Mouse (Mus musculus) heart, embryonic 11.5 days (tissue): Measurements from ENCODE around the gene Pard6b. TPM values are rescaled to one million over a fixed set of nuclear protein-coding genes. Genes with fewer than 3 reads are reported as not detected.

ENCODE experiments used
- ATAC-seq: fragments of 200-750 bp; cut with Nextera tagmentation; replicated peaks from 2 replicates; pipeline ENCODE4 v1.8.0; 2017; ENCODE audit warnings: moderate library complexity; ENCODE audit not compliant: insufficient number of reproducible peaks, low FRiP score, low TSS enrichment
- H3K27ac ChIP-seq: fragments of 300-500 bp; sonication (generic); 2 replicates; pipeline ENCODE4 v1.5.1; 2014; ENCODE audit warnings: mild to moderate bottlenecking, low read depth, low read length
- H3K27me3 ChIP-seq: fragments of 300-500 bp; sonication (generic); 2 replicates; pipeline ENCODE4 v1.6.1; 2014; ENCODE audit warnings: mild to moderate bottlenecking, low read length, mixed read lengths; ENCODE audit not compliant: control insufficient read depth, insufficient read depth
- H3K36me3 ChIP-seq: fragments of 300-500 bp; sonication (generic); 2 replicates; pipeline ENCODE4 v1.6.1; 2014; ENCODE audit warnings: mild to moderate bottlenecking, low read length, moderate library complexity, mixed read lengths; ENCODE audit not compliant: control insufficient read depth, insufficient read depth
- H3K4me1 ChIP-seq: fragments of 300-500 bp; sonication (generic); 2 replicates; pipeline ENCODE4 v1.6.1; 2014; ENCODE audit warnings: low read length; ENCODE audit not compliant: control insufficient read depth, insufficient read depth
- H3K4me2 ChIP-seq: fragments of 300-500 bp; sonication (generic); 2 replicates; pipeline ENCODE4 v1.6.1; 2014; ENCODE audit warnings: mild to moderate bottlenecking, moderate library complexity
- H3K4me3 ChIP-seq: fragments of 300-500 bp; sonication (generic); 2 replicates; pipeline ENCODE4 v1.5.1; 2014; ENCODE audit warnings: low read depth, low read length
- H3K9ac ChIP-seq: fragments of 300-500 bp; sonication (generic); 2 replicates; pipeline ENCODE4 v1.6.1; 2014; ENCODE audit warnings: mild to moderate bottlenecking, low read depth, low read length, moderate library complexity
- H3K9me3 ChIP-seq: fragments of 300-500 bp; sonication (generic); replicated peaks from 2 replicates; pipeline ENCODE4 v1.6.1; 2016; ENCODE audit warnings: low read length; ENCODE audit not compliant: control insufficient read depth
- WGBS: fragments of 180-500 bp; shearing (Covaris S2); extraction: QIAGEN DNeasy Blood & Tissue Kit; methylation state at CpG from one replicate; pipeline ENCODE4 v1.1.7; 2014; ENCODE audit not compliant: insufficient replicate concordance; 5-methylcytosine and 5-hydroxymethylcytosine counted together
- polyA plus RNA-seq: library from polyadenylated mRNA; unstranded; fragments of >200 nt; fragmentation: Nextera tagmentation; extraction: Ambion mirVana; gene quantifications from 2 replicates; pipeline ENCODE4 v1.2.1, GENCODE M21; 2014

Pard6b gene
- polyA plus RNA-seq, 1 experiment from 2014 or later: 8.9 TPM

GRCm38 (mm10) chr2:168083593-168083992 is 2.8 kb downstream of the Pard6b start:
- H3K4me1 ChIP-seq: peaks cover 18% of the 10 kb centered on the region
- no peaks in the 10 kb centered on the region for H3K9me3 ChIP-seq
- no peak overlapping the region for H3K27ac ChIP-seq
- 66% methylated on average over 2 of the region's 2 CpGs for WGBS
- H3K27me3 ChIP-seq: peaks cover 5% of the 10 kb centered on the region
- H3K36me3 ChIP-seq: no peaks in the 10 kb centered on the region
- H3K4me2 ChIP-seq: no peak overlapping the region; the same call in 1 of the 2 replicates
- no peak overlapping the region for H3K4me3 ChIP-seq
- H3K9ac ChIP-seq: no peak overlapping the region
- no peak for ATAC-seq

- Histone ChIP-seq H3K27ac (no peak overlapping the region), H3K4me1 (peaks cover 18% of the 10 kb centered on the region), H3K4me3 (no peak overlapping the region), H3K9ac (no peak overlapping the region), H3K27me3 (peaks cover 3% of the 10 kb centered on the region; the same call in 1 of the 2 replicates), H3K9me3 (no peaks in the 10 kb centered on the region), H3K4me2 (no peak overlapping the region), H3K36me3 (no peaks in the 10 kb centered on the region)
- no peak for ATAC-seq
- WGBS: 87% methylated on average over 7 of the region's 7 CpGs
These were observed 3.4 kb downstream of the Pard6b start for GRCm38 (mm10) chr2:168084228-168084627.

DNA sequence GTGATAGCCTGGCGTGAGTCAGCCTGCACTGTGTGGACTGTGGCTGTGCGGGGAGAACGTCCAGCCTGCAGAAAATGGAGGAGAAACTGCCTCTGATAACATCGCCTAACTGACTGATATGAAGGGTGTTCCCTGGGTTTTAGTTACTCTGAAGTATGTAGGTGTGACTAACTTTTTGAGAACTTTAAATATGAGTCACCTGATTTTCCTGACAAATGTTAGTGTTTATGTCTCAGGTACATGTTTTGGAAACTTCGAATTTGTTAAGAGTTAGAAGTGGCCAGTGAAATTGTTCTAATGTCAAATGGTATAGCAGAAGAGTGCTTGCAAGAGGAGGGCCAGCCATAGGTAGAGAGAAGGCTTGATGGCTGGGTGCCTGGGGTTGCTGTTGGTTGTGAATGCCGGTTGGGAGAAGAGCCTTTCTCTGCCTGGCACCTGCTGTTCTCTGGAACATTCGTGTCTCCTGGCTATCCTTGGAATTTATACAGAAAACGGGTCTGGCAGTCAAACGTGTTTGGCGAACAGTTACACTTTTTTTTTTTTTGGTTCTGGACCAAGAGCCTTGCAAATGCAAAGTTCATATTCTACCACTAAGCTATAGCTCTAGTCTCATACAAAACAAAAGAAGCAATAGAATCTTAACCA is 4.9 kb downstream of the Pard6b start:
- H3K4me1 ChIP-seq: peaks cover 15% of the 10 kb centered on the region
- H3K27ac ChIP-seq: no peak overlapping the region
- no peaks in the 10 kb centered on the region for H3K36me3 ChIP-seq
- ATAC-seq: no peak
- H3K4me3 ChIP-seq: no peak overlapping the region
- peaks cover 3% of the 10 kb centered on the region; the same call in 1 of the 2 replicates for H3K27me3 ChIP-seq
- no peak overlapping the region for H3K9ac ChIP-seq
- H3K9me3 ChIP-seq: no peaks in the 10 kb centered on the region
- 56% methylated on average over 10 of the region's 10 CpGs for WGBS
- H3K4me2 ChIP-seq: no peak overlapping the region

DNA sequence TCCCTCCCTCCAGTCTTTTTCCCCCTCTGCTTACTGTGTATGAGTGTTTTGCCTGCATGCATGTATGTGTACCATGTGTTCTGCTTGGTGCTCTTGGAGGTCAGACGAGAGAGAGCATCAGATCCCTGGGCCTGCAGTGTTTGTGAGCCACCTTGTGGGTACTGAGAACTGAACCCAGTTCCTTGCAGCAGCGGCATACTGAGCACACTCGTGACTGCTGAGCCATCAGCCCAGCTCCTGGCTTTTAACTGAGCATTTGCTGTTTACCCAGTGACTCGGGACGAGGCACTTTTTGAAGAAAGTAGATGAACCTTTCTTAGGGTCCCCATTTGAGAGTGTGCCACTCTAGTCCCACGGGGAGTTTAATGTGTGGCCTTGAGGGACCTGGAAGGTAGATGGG is 5.5 kb downstream of the Pard6b start:
- H3K4me1 ChIP-seq: peaks cover 17% of the 10 kb centered on the region
- H3K4me2 ChIP-seq: no peak overlapping the region
- 59% methylated on average over 6 of the region's 6 CpGs for WGBS

GRCm38 (mm10) chr2:168086839-168087238 is 6.0 kb downstream of the Pard6b start:
- no peaks in the 10 kb centered on the region for H3K36me3 ChIP-seq
- H3K4me3 ChIP-seq: no peak overlapping the region
- WGBS: 84% methylated on average over 9 of the region's 9 CpGs
- H3K4me1 ChIP-seq: peaks cover 22% of the 10 kb centered on the region
- no peak overlapping the region for H3K27ac ChIP-seq
- H3K27me3 ChIP-seq: peaks cover 3% of the 10 kb centered on the region; the same call in 1 of the 2 replicates
- H3K9me3 ChIP-seq: no peaks in the 10 kb centered on the region
- no peak overlapping the region for H3K4me2 ChIP-seq
- no peak for ATAC-seq
- no peak overlapping the region for H3K9ac ChIP-seq

More for the DNA sequence above, 5.5 kb downstream of the Pard6b start:
- no peak overlapping the region for H3K27ac ChIP-seq
- no peak overlapping the region for H3K9ac ChIP-seq
- H3K9me3 ChIP-seq: no peaks in the 10 kb centered on the region
- H3K27me3 ChIP-seq: peaks cover 3% of the 10 kb centered on the region; the same call in 1 of the 2 replicates
- H3K4me3 ChIP-seq: no peak overlapping the region
- no peaks in the 10 kb centered on the region for H3K36me3 ChIP-seq
- no peak for ATAC-seq

- Histone ChIP-seq H3K4me1 (peaks cover 37% of the 10 kb centered on the region), H3K4me2 (no peak overlapping the region), H3K36me3 (no peaks in the 10 kb centered on the region), H3K4me3 (no peak overlapping the region), H3K27me3 (no peaks in the 10 kb centered on the region), H3K9me3 (no peaks in the 10 kb centered on the region), H3K9ac (no peak overlapping the region), H3K27ac (no peak overlapping the region)
- 64% methylated on average over 11 of the region's 11 CpGs for WGBS
- no peak for ATAC-seq
These were observed 10.8 kb downstream of the Pard6b start for GRCm38 (mm10) chr2:168091560-168091959.

GRCm38 (mm10) chr2:168093077-168093476 is 12.3 kb downstream of the Pard6b start:
- no peaks in the 10 kb centered on the region for H3K27me3 ChIP-seq
- no peak overlapping the region for H3K27ac ChIP-seq
- H3K4me2 ChIP-seq: no peak overlapping the region
- no peak overlapping the region for H3K9ac ChIP-seq
- no peaks in the 10 kb centered on the region for H3K36me3 ChIP-seq
- WGBS: 85% methylated on average over 4 of the region's 4 CpGs
- no peak overlapping the region for H3K4me3 ChIP-seq
- no peak for ATAC-seq
- H3K9me3 ChIP-seq: no peaks in the 10 kb centered on the region
- H3K4me1 ChIP-seq: peaks cover 41% of the 10 kb centered on the region

- no peak overlapping the region for H3K4me3 ChIP-seq
- H3K9me3 ChIP-seq: no peaks in the 10 kb centered on the region
- H3K9ac ChIP-seq: peak overlapping the region; percentile 54; the same call in 1 of the 2 replicates
- 46% methylated on average over 8 of the region's 8 CpGs for WGBS
- peaks cover 37% of the 10 kb centered on the region for H3K4me1 ChIP-seq
- no peaks in the 10 kb centered on the region; the same call in 1 of the 2 replicates for H3K36me3 ChIP-seq
- H3K27ac ChIP-seq: peak overlapping the region; percentile 81
- H3K4me2 ChIP-seq: peak overlapping the region; percentile 27; the same call in 1 of the 2 replicates
- ATAC-seq: no peak
- no peaks in the 10 kb centered on the region for H3K27me3 ChIP-seq
These were observed 14.3 kb downstream of the Pard6b start for GRCm38 (mm10) chr2:168095077-168095476.

DNA sequence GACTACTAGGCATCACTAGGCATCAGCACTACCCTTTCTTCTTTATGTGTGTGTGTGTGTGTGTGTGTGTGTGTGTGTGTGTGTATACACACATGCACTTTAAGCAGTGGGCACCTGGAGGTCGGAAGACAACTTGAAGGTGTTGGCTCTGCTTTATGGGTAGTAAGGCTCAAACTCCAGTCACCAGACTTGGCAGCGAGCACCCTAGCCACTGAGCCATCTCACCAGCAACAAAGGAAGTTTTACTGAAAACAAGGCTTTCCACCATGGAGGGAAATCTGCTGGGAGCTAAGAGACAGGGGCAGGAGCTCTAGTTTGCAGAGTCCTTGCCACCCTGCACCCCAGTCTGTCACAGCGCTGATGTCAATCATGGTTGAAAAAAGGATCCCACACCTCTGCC is 15.7 kb downstream of the Pard6b start:
- Histone ChIP-seq H3K9me3 (no peaks in the 10 kb centered on the region), H3K36me3 (no peaks in the 10 kb centered on the region; the same call in 1 of the 2 replicates), H3K27me3 (no peaks in the 10 kb centered on the region), H3K4me2 (no peak overlapping the region), H3K4me3 (no peak overlapping the region), H3K4me1 (peaks cover 35% of the 10 kb centered on the region), H3K27ac (no peak overlapping the region), H3K9ac (no peak overlapping the region; the same call in 1 of the 2 replicates)
- no peak for ATAC-seq
- WGBS: 85% methylated on average over 3 of the region's 3 CpGs
